Mouse (Mus musculus) kidney, embryonic 16.5 days (tissue): ENCODE results near the gene Trpm8. TPM values are rescaled to one million over a fixed set of nuclear protein-coding genes. Genes with fewer than 3 reads are reported as not detected.

ENCODE experiments used
- ATAC-seq: fragments of 200-750 bp; cut with Nextera tagmentation; 2 replicates; pipeline ENCODE4 v1.8.0; 2017; ENCODE audit warnings: moderate TSS enrichment; ENCODE audit not compliant: low FRiP score, low TSS enrichment
- H3K27ac ChIP-seq: fragments of 300-500 bp; sonication (generic); 2 replicates; pipeline ENCODE4 v1.5.1; 2014; ENCODE audit warnings: low read length
- H3K27me3 ChIP-seq: fragments of 300-500 bp; sonication (generic); 2 replicates; pipeline ENCODE4 v1.6.1; 2014; ENCODE audit warnings: low read length, control low read depth, mixed read lengths; ENCODE audit not compliant: insufficient read depth
- H3K36me3 ChIP-seq: fragments of 300-500 bp; sonication (generic); 2 replicates; pipeline ENCODE4 v1.6.1; 2014; ENCODE audit warnings: low read length, control low read depth, mixed read lengths; ENCODE audit not compliant: insufficient read depth
- H3K4me1 ChIP-seq: fragments of 300-500 bp; sonication (generic); 2 replicates; pipeline ENCODE4 v1.6.1; 2014; ENCODE audit warnings: low read length, control low read depth, mixed read lengths; ENCODE audit not compliant: insufficient read depth
- H3K4me2 ChIP-seq: fragments of 300-500 bp; sonication (generic); replicated peaks from 2 replicates; pipeline ENCODE4 v1.6.1; 2014; ENCODE audit warnings: low read depth, low read length
- H3K4me3 ChIP-seq: fragments of 300-500 bp; sonication (generic); 2 replicates; pipeline ENCODE4 v1.5.1; 2014; ENCODE audit warnings: mild to moderate bottlenecking, low read length
- H3K9ac ChIP-seq: fragments of 300-500 bp; sonication (generic); replicated peaks from 2 replicates; pipeline ENCODE4 v1.6.1; 2014; ENCODE audit warnings: low read length
- H3K9me3 ChIP-seq: fragments of 300-500 bp; sonication (generic); 2 replicates; pipeline ENCODE4 v1.6.1; 2016; ENCODE audit warnings: low read length, control low read depth
- WGBS: fragments of 180-500 bp; shearing (Covaris S2); extraction: QIAGEN DNeasy Blood & Tissue Kit; methylation state at CpG from one replicate; pipeline ENCODE4 v1.1.7; 2014; 5-methylcytosine and 5-hydroxymethylcytosine counted together
- polyA plus RNA-seq: library from polyadenylated mRNA; unstranded; fragments of >200 nt; fragmentation: Nextera tagmentation; extraction: Ambion mirVana; gene quantifications from 2 replicates; pipeline ENCODE4 v1.2.1, GENCODE M21; 2015

Gene Trpm8
- polyA plus RNA-seq, 1 experiment from 2014 or later = not detected

GRCm38 (mm10) chr1:88433096-88433883 is 155.8 kb downstream of the Trpm8 start:
- Histone ChIP-seq H3K9me3 (no peaks in the 10 kb centered on the region), H3K4me3 (no peak overlapping the region), H3K4me1 (no peaks in the 10 kb centered on the region), H3K4me2 (no peak overlapping the region), H3K9ac (no peak overlapping the region), H3K36me3 (no peaks in the 10 kb centered on the region), H3K27ac (no peak overlapping the region), H3K27me3 (no peaks in the 10 kb centered on the region)
- no peak for ATAC-seq
- WGBS = 76% methylated on average over 6 of the region's 6 CpGs

- no peaks in the 10 kb centered on the region for H3K4me1 ChIP-seq
- no peak for ATAC-seq
- WGBS = 72% methylated on average over 4 of the region's 4 CpGs
- H3K36me3 ChIP-seq = no peaks in the 10 kb centered on the region
- H3K9ac ChIP-seq = no peak overlapping the region
- no peaks in the 10 kb centered on the region for H3K27me3 ChIP-seq
- H3K4me2 ChIP-seq = no peak overlapping the region
- H3K27ac ChIP-seq = no peak overlapping the region
- no peak overlapping the region for H3K4me3 ChIP-seq
- H3K9me3 ChIP-seq = no peaks in the 10 kb centered on the region
Observed at GRCm38 (mm10) chr1:88434057-88434456, 156.6 kb downstream of the Trpm8 start.

- Histone ChIP-seq H3K4me1 (no peaks in the 10 kb centered on the region), H3K4me2 (no peak overlapping the region), H3K9me3 (no peaks in the 10 kb centered on the region), H3K27ac (no peak overlapping the region), H3K36me3 (no peaks in the 10 kb centered on the region), H3K9ac (no peak overlapping the region), H3K4me3 (no peak overlapping the region), H3K27me3 (no peaks in the 10 kb centered on the region)
- 70% methylated on average over 9 of the region's 9 CpGs for WGBS
- ATAC-seq = no peak
Observed at GRCm38 (mm10) chr1:88437206-88438126, 160.0 kb downstream of the Trpm8 start.

Other genes with a start within 250 kb of the Trpm8 start
- 25.3 and 28.9 TPM in 2 replicates for gene Ugt1a10, start 222.3 kb upstream of the Trpm8 start, polyA plus RNA-seq
- gene Ugt1a9, start 206.9 kb upstream of the Trpm8 start, polyA plus RNA-seq = 6.4 and 7.1 TPM in 2 replicates
- gene Ugt1a8, start 189.8 kb upstream of the Trpm8 start, polyA plus RNA-seq = 0.13 TPM in 1 of 2 replicates, not detected in the other
- 10.5 and 10.9 TPM in 2 replicates for gene Ugt1a7c, start 182.6 kb upstream of the Trpm8 start, polyA plus RNA-seq
- gene Ugt1a6b, start 174.4 kb upstream of the Trpm8 start, polyA plus RNA-seq = 0.81 and 0.82 TPM in 2 replicates
- 6.0 and 6.7 TPM in 2 replicates for gene Ugt1a6a, start 142.9 kb upstream of the Trpm8 start, polyA plus RNA-seq
- not detected in 2 replicates for gene Ugt1a5, start 111.6 kb upstream of the Trpm8 start, polyA plus RNA-seq
- 68.4 and 84.9 TPM in 2 replicates for gene Ugt1a2, start 77.1 kb upstream of the Trpm8 start, polyA plus RNA-seq
- gene Dnajb3, start 71.9 kb upstream of the Trpm8 start, polyA plus RNA-seq = 10.4 and 11.2 TPM in 2 replicates
- 2.4 TPM in 2 replicates for gene Ugt1a1, start 65.7 kb upstream of the Trpm8 start, polyA plus RNA-seq
- gene Mroh2a, start 50.7 kb upstream of the Trpm8 start, polyA plus RNA-seq = 1.3 and 2.8 TPM in 2 replicates
- 168 and 187 TPM in 2 replicates for gene Hjurp, start within 50 bp of the Trpm8 start, polyA plus RNA-seq
- 111 and 141 TPM in 2 replicates for gene Spp2, start 129.3 kb downstream of the Trpm8 start, polyA plus RNA-seq
- not detected in 2 replicates for gene Glrp1, start 232.4 kb downstream of the Trpm8 start, polyA plus RNA-seq